Mouse (Mus musculus): ENCODE data around the gene Pold1. TPM values are rescaled to one million over a fixed set of nuclear protein-coding genes. Genes with fewer than 3 reads are reported as not detected.

Gene Pold1
- total RNA-seq, 1 experiment from 2014 or later: 86.0 TPM

DNA sequence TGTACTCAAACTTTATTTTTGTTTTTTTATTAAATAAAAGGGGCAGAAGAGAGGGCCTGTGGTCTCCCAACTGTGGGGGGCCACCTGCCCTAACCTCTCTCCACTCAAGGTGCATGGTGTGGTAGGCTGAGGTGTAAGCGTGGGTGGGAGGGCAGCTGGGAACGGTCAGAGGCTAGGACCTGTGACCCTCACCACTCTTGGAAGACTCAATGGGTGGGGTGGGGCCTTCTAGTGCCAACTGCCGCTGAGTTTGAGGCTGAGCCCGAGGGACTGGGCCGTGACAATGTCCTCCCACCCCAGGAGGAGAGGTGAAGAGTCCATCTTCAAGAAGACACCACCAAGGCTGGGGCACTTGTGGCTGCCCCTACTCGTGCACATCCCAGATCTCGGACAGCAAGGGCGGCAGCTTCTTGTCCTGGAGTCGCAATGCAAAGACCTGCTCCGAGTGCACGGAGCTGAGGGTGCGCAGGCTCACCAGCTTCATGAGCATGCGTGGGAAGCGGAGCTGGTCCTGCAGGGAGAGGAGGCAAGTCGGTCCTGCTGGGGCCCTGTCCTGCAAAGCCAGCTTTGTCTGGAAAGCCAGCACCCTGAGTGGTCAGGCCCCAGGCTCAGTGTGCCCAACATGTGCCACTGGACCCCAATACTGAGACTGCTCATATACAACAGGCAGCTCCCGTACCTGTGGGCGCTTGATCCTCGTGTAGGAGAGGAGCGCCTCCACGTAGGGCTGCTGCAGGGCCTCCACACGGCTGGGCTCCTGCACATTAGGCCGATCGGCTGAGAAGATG lies 1.2 kb upstream of the Pold1 start:
- ATAC-seq (replicated peaks; ENCODE audit: low read depth, poor library complexity, severe bottlenecking): no peak

DNA sequence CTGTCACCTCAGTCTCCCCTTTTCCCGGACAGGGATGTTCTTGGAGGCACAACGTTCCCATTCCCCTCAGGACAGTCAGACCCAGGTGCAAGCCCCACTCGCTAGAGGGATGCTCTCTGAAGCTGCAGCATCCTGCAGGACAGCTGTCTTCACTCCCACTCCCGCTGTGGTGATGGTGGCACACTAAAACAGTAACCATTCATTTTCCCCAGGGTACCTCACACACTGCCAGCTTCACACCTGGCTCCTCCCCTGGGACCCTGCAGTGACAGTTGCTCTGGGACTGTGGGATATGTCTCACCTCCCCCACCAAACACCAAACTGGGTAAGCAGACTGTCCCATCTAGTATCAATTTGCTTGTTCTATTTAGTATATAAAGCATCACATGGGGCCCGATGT lies 924 bp downstream of the Pold1 start:
- ATAC-seq (replicated peaks; ENCODE audit: low read depth, poor library complexity, severe bottlenecking): no peak

DNA sequence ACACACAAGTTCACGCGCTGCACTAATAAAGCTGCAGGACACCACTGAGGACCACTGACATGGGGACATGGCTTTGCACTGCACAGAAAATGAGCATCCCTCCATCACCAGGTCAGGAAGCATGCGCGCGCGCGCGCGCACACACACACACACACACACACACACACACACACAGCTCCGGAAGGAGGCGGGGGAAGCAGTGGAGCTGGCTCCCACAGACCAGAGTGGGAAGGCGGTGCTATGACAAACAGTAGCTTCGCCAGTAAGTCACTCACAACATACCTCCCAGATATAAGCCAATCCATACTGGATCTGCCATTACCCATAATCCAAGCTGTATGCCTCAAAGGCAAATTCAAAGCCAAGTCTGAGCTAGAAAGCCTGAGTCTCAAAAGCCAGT lies 1.6 kb downstream of the Pold1 start:
- ATAC-seq (replicated peaks; ENCODE audit: low read depth, poor library complexity, severe bottlenecking): 0 out of 2 replicates have a peak, but pooled peaks have one; percentile 7

DNA sequence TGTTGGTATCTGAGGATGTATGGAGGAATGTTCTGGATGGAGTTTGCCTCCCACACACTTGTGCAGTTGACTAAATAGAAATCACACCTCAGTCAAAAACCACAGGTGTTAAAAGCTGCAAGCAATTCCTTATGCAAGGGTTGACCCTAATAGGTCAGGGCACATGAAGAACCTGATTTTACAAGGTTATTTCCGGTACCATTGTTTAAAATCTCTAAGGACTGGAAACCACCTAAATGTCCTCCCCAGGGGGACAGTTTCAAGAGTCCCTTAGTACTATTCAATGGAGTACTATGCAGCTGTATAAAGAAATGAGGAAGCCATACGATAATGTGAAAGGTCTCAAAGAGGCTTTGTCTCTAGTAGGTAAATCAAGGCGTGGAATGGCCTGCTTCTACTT lies 2.4 kb downstream of the Pold1 start:
- ATAC-seq (replicated peaks; ENCODE audit: low read depth, poor library complexity, severe bottlenecking): no peak

DNA sequence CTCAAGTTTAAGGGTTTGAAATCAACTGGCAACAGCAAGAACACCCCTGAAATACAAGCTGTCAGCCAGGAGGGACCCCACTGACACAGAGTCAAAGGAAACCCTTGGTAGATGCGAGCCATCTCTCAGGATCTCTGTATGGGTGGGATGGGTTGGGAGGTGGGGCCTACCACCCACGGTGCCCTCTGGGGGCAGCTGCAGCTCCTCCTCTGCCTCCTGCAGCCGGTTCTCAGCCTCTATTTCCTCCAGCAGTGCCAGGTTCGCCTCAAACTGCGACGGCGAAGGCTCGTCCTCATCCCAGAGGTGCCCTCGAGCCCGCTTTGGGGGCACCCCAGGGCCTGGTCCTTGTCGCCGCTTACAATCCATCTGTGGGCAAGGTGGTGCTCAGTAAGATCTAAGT lies 5.6 kb downstream of the Pold1 start:
- ATAC-seq (replicated peaks; ENCODE audit: low read depth, poor library complexity, severe bottlenecking): no peak

DNA sequence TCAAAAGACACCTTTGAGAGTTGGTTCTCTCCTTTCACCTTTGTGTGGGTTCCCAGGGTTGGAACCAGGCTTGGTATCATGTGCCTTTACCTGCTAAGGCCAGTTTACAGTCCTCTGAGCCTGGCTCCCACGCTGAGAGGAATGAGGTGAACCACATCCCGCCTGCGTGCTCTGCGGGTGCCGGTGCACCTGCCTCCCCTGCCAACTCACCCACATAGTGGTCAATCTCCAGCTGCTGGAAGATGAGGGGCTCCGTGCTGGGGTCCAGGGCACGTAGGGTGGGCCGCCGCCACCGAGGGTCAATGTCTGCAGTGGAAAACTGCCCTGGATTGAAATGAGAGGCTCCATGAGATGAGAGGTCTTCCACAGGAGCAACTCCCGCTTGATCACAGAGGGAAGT lies 6.1 kb downstream of the Pold1 start:
- ATAC-seq (replicated peaks; ENCODE audit: low read depth, poor library complexity, severe bottlenecking): no peak

DNA sequence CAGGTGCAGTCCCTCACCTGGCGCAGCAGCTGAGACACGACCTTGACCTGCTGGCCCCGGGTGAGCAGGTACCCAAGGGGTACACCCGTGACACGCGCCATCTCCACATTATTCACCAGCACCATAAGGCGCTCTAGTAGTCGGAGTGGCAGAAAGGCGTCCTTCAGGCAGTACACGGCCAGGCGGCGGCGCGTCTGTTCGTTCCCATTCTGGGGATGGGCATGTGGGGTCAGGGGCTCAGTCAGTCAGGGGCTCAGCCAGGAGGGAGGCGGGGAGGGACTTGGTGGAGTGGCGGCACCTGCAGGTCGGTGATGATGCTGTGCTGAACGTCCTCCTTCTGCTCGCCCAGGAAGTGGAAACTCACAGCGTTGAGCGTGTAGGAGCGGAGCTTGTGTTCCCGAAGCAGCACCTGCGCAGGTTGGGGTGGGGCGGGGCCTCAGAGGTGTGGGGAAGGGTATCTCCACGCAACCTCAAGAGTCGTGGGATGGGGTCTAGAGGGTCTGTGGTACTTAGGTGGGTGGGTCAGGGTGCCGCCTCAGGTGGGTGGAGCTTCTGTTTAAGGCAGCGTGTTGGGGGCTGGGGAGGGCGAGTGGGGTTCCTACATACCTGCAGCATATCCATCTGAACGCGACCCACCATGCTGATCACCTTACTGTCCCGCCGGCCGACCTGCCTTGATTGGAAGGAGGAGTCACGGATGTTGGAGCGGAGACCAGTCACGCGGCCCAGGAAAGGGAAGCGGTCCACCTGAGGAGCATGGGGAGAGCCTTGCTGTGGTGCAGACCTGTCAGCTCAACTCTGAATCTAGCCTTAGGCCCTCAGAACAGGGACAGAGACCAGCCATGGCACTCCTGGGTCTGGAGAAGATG lies 9.7 kb downstream of the Pold1 start:
- ATAC-seq (replicated peaks; ENCODE audit: low read depth, poor library complexity, severe bottlenecking): no peak

DNA sequence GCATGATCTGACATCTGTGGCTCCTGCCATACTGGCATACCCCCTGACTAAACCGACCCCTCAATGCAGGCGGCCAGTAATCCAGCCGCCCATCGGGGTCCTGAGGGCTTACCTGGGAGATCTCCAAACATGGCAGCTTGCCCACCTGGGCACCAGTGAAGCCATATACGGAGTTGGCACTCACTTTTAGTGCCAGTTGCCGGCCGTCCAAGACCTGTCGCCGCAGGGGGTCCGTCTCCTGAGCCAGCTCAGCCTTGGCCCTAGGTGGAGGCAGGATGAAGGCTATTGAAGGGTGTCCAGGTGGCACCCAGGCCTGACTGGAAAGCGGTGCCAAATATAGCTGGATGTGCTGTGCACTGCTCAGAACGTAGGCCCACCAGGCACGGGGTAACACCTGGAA lies 11.2 kb downstream of the Pold1 start:
- ATAC-seq (replicated peaks; ENCODE audit: low read depth, poor library complexity, severe bottlenecking): no peak

DNA sequence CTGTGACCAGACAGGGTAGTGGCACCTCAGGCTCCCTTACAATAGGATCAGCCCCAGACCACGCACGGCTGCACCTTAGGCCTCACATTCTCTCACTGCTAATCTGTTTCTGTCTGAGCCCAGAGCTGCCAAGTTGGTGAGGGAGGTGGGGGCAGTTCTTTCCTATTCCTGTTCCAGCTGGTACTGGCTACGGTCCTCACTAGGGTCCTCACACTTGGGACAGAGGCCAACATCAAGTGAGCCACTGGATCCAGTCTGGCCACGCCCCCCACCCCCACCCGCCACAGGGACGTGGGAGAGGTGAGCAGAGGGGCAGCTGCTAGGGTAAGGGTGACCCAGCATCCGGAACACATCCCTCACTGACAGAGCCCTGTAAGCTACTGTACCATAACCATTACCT lies 11.6 kb downstream of the Pold1 start:
- ATAC-seq (replicated peaks; ENCODE audit: low read depth, poor library complexity, severe bottlenecking): no peak

DNA sequence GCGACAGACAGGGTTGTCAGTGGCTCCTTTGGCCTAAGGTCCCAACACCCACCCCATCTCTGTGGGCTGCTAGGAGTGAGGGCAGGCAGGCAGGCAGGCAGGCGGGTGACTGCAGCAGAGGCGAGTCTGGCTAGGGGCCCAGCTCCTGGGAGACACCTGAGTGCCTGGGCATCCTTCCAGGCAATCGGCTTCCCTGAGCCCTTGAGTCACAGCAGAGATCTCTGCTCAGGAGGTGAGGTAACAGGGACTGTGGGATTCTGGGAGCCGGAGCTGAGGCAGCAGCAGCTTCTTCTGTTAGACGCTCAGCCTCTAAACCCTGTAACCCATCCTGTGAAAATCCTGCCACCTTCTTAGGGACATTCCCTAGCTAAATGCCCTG lies 12.1 kb downstream of the Pold1 start:
- ATAC-seq (replicated peaks; ENCODE audit: low read depth, poor library complexity, severe bottlenecking): no peak

DNA sequence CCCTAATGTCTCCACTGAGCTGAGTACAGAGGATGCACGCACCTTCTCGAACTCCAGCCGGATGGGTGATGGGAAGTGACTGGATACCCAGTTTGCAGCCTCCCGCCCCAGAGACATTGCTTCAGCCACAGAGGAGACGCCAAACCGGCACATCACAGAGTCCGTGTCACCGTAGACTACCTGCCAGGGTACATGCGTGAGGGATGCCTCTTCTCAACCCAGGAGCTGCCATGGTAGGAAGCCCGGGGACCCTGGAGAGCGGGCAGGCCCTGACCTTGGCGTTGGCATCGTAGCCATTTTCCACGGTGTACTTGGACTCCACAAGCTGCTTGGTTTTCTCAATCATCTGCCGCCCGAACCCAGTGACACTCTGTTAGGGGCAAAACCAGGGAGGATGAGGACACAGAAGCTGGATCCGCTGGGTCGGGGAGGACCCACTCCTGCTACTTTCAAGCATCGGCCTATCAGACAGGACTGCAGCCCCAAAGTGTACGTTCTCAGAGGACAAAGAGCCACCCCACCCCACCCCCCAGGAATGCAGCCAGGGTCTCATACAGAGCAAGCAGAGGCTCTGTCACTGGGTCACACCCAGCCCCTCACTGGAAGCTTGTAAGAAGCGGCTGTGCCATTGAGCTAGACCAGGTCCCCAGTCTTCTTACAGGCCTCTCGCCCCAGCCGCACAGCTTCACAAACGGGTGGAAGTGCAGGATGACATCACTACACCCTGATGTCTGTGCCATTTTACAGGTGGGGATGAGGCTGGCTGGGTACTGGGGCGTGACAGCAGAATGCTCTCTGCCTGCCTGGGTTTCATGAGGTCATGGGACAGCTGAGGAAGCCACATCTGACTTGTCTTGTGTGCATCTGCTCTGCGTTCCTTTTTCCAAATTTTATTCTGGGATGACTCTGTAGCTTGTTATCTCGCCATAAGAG lies 12.7 kb downstream of the Pold1 start:
- ATAC-seq (replicated peaks; ENCODE audit: low read depth, poor library complexity, severe bottlenecking): no peak

DNA sequence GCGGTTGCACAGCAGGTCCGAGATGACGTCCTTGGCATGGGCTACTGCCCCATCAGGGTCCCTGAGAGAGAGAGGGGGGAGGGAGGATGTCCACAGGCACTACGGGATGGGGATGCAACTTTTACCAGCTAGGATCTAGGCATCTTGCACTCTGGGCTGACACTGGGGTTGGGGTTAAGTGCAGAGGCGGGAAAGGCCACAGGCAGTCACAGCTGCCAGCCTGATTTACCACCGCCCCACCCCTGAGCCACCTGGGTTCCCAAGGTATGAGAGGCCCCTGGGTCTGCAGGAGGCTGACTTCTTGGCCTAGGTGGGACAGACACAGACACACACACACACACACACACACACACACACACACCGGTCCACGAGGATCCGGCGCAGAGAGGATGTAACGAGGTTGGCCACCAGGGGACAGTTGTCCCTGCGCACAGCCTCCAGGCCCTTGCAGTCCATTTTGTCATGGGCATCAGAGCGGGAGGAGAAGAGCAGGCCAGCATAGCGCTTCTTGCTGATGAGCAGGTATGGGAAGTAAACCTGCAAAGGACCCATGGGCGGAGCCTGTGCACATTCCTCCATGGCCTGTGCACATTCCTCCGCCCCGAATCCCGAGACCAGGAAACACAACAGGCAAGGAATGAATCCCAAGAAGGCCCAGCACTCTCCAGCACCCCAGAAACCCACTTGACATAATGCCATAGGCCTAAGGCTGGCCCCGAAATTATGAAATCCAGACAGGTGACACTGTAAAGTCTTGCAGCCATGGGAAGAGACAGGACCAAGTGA lies 13.8 kb downstream of the Pold1 start:
- ATAC-seq (replicated peaks; ENCODE audit: low read depth, poor library complexity, severe bottlenecking): no peak

DNA sequence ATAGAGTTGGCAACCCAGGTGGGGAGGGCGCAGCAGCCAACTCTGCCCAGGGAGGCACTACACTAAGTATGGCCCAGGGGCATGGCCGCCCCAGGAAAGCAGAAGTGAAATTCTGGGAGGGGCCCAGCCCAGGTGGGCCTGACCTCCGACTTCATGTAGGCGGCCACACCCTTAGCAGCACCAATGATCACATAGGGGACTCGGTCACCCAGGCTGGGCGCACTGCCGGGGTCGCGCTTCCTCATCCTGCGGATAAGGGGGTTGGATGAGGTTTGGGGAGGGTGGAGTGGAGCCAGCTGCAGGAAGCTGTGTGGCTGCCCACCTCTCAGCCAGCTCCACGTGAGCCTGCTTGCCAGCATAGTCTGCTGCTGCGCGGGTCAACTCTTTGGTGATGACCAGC lies 14.4 kb downstream of the Pold1 start:
- peak; percentile 79 for ATAC-seq (replicated peaks; ENCODE audit: low read depth, poor library complexity, severe bottlenecking)

DNA sequence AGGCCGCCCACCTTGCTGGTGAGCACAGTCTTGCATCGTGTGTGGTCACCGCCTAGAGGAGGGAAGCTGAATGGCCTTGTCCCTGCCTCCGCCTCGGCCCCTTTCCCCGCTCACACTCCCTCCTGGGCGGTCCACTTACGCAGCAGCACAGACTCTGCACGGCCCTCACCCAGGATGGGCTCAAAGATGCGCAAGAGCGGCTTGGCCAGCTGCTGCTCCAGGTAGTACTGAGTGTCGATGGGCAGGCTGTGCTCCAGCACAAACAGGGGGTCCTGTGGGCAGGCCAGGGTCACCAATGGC lies 15.0 kb downstream of the Pold1 start:
- ATAC-seq (replicated peaks; ENCODE audit: low read depth, poor library complexity, severe bottlenecking): no peak

DNA sequence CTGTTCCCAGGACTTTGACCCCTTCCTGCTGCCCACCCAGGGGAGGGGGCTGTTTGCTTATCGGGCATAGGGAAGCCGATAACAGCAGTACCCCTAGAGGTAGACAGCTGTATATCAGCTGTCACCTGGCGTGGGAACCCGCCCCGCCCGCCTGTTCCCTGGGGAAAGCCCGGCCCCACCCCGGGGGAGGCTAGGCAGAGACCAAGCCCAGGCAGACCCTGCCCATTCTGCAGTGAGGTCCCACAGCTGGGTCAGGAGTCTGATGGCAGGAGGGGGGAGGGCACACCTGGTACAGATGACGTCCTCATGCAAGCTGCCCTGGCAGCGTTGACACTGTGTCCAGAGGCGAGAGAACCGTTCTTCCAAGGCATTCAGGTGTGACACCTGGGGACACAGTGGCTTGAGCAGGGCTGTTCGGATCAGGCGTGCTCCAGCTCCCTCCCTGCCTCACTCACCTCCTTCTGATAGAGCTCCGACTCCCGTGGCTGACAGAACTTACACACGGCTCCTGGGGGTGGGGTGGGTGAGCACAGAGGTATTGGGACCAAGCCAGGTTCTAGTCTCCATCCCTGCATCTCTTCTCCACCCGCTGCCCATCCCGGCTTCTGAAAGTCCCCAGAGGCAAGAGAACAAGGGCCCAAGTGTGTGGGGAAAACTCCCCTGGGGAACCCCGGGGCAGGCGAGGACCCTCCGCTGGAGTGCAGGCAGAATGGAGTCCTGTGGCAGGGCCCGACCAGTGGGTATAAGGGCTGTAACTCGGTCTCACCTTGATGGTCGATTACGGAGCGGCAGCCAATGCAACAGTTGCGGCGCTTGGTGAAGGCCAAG lies 15.5 kb downstream of the Pold1 start:
- ATAC-seq (replicated peaks; ENCODE audit: low read depth, poor library complexity, severe bottlenecking): no peak

DNA sequence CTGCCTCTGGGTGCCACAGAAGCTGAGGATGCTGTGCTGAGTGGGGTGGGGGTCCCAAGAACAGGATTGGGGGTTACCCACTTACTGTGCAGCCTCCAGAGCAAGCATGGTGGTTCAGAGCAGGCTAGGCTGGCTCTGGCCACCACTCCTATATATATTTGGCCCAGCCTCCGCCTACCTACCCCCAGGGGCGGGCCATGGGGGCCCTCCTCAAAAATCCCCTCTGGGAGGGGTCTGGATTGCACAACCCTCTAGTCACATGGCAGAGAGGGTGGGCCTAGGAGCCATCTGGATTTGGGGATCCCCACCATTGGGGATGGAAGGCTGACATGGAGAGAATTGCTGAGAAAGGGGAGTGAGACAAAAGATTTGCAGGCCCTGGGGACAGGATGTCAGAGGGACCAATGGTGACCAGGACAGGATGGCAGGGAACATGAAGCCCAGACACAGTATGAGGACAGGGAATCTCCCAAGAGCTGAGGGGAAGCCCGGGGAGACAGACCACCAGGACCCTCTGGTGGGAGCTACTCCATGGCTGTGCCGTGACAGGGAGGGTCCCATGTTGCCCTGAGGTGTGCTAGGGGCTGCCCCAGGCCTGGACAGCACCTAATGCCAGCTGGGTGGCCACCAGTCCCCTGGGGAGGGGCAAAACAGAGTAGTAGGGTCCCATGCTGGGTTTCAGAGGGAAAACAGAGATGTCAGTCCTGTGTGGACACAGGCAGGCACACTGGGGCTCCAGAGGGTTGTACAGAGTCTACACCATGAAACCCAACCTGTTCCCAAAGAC lies 16.5 kb downstream of the Pold1 start, which contains the start of gene Spib:
Spib (minus strand) TSS at position 126 of the 787 bp plus-strand sequence.
- ATAC-seq (replicated peaks; ENCODE audit: low read depth, poor library complexity, severe bottlenecking): no peak

DNA sequence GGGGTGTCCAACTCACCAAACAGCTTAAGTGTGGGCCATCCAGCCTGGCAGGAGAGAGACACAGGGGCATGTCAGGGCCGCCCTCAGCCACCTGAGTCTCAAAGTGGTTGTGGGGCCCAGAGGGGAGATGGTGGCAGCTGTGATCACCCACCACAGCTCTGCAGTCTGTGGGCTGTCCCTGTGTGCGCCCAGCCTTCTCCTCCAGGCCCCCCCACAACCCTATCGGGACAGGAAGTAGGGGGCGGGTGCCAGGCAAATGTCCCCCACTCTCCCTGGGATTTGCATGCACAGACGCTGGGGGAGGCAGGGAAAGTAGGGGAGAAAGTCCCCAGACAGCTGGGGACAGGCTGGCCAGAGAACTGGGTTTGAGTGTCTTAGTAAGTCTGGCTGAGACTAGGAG lies 17.4 kb downstream of the Pold1 start:
- ATAC-seq (replicated peaks; ENCODE audit: low read depth, poor library complexity, severe bottlenecking): no peak

DNA sequence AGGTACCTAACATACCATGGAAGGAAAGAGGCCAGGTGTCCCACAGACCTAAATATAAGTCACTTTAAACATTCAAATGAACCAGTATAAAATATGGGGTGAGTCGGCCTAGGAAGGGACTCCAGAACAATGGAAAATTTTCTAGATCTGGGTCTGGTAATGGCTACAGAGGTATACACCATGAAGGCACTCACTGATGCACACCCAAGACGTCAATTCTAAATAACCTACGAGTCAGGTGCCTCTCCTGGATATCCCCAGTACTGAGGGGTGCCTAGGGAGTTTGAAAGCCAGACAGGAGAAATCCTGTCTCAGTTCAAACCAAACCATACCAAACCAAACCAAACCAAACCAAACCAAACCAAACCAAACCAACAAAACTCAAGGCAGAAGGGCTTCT lies 18.1 kb downstream of the Pold1 start:
- no peak for ATAC-seq (replicated peaks; ENCODE audit: low read depth, poor library complexity, severe bottlenecking)

All from common myeloid progenitor, adult 5-6 weeks (primary cell).